17 mouse cellular contexts compared by ENCODE assay signal in genomic region chr5:66822500-66823205, GRCm38 (mm10).
A peak's percentile ranks its signal among the peaks of the same experiment; 100 is the strongest.
DNase-seq lines count a peak whose midpoint lies in the region; ATAC-seq lines count a peak whose summit lies in the region.
"Had no signal": no experiment of that assay in that cellular context is flagged by ENCODE, and none has a peak within 500 bp of the region (broad histone marks: within the 10 kb centered on the region; RNA-seq: fewer than 3 reads in every experiment).

No protein-coding gene starts in this region.

- DNase-seq in heart, adult 11 months = peak; percentile 54
- DNase-seq in heart, postnatal 4 days = no peak
- DNase-seq in hindbrain, embryonic 11.5 days (ENCODE audit: low spot score) = peak; percentile 36
- DNase-seq in midbrain, embryonic 11.5 days (ENCODE audit: low spot score, missing footprints) = peak; percentile 85
- DNase-seq in gastrocnemius, postnatal 10 days = no peak
- no peak for DNase-seq in lung, postnatal 10 days
- DNase-seq: adrenal gland, postnatal 10 days; B cell, adult 2 months; cerebellum, adult 2 months; kidney, postnatal 4 days; right cerebral cortex, postnatal 25 days; thymus, postnatal 36 days had no signal

- H3K9me3 ChIP-seq in hindbrain, embryonic 11.5 days (ENCODE audit: control insufficient read depth, low read length) = no peaks in the 10 kb centered on the region
- no peaks in the 10 kb centered on the region for H3K9me3 ChIP-seq in midbrain, embryonic 11.5 days (ENCODE audit: control insufficient read depth, low read length)
- no peaks in the 10 kb centered on the region for H3K9me3 ChIP-seq in neural tube, embryonic 14.5 days (ENCODE audit: control insufficient read depth, low read length)
- H3K9me3 ChIP-seq: heart, embryonic 12.5 days; intestine, embryonic 15.5 days; liver, embryonic 12.5 days; lung, embryonic 15.5 days had no signal

- no peaks in the 10 kb centered on the region for H3K36me3 ChIP-seq in hindbrain, embryonic 11.5 days (ENCODE audit: control insufficient read depth, insufficient read depth, low read length)
- no peaks in the 10 kb centered on the region for H3K36me3 ChIP-seq in midbrain, embryonic 11.5 days (ENCODE audit: control insufficient read depth, insufficient read depth, low read length)
- no peaks in the 10 kb centered on the region for H3K36me3 ChIP-seq in neural tube, embryonic 14.5 days (ENCODE audit: control insufficient read depth, insufficient read depth, low read length)
- H3K36me3 ChIP-seq: heart, embryonic 12.5 days; intestine, embryonic 15.5 days; liver, embryonic 12.5 days; lung, embryonic 15.5 days had no signal

- peak; percentile 67 for ATAC-seq in hindbrain, embryonic 11.5 days (ENCODE audit: low FRiP score)
- ATAC-seq in midbrain, embryonic 11.5 days (ENCODE audit: low FRiP score) = peak; percentile 89
- no peak for ATAC-seq in neural tube, embryonic 14.5 days (ENCODE audit: low read depth)
- ATAC-seq: intestine, embryonic 15.5 days; liver, embryonic 12.5 days had no signal

- no peaks in the 10 kb centered on the region for H3K27me3 ChIP-seq in hindbrain, embryonic 11.5 days (ENCODE audit: control insufficient read depth, insufficient read depth, low read length)
- no peaks in the 10 kb centered on the region for H3K27me3 ChIP-seq in midbrain, embryonic 11.5 days (ENCODE audit: control insufficient read depth, insufficient read depth, low read length)
- no peaks in the 10 kb centered on the region for H3K27me3 ChIP-seq in neural tube, embryonic 14.5 days (ENCODE audit: control insufficient read depth, insufficient read depth, low read length)
- H3K27me3 ChIP-seq: heart, embryonic 12.5 days; intestine, embryonic 15.5 days; liver, embryonic 12.5 days; lung, embryonic 15.5 days had no signal

- H3K4me1 ChIP-seq in hindbrain, embryonic 11.5 days (replicated peaks; ENCODE audit: control insufficient read depth, insufficient read depth, low read length) = 0 out of 2 replicates have a peak, but pooled peaks cover 3% of the 10 kb centered on the region
- peaks cover 9% of the 10 kb centered on the region; the same call in 1 of the 2 replicates for H3K4me1 ChIP-seq in midbrain, embryonic 11.5 days (ENCODE audit: control insufficient read depth, insufficient read depth, low read length)
- no peaks in the 10 kb centered on the region; the same call in 1 of the 2 replicates for H3K4me1 ChIP-seq in neural tube, embryonic 14.5 days (ENCODE audit: control insufficient read depth, insufficient read depth, low read length)
- H3K4me1 ChIP-seq: heart, embryonic 12.5 days; intestine, embryonic 15.5 days; liver, embryonic 12.5 days had no signal

- no peak overlapping the region for H3K4me2 ChIP-seq in hindbrain, embryonic 11.5 days (replicated peaks; ENCODE audit: low read depth, low read length)
- H3K4me2 ChIP-seq in midbrain, embryonic 11.5 days = no peak overlapping the region
- no peak overlapping the region for H3K4me2 ChIP-seq in neural tube, embryonic 14.5 days (ENCODE audit: low read depth, low read length)
- H3K4me2 ChIP-seq: heart, embryonic 12.5 days; intestine, embryonic 15.5 days; liver, embryonic 12.5 days; lung, embryonic 15.5 days had no signal

- peak overlapping the region; percentile 71 for H3K27ac ChIP-seq in hindbrain, embryonic 11.5 days (ENCODE audit: low read depth, low read length)
- peak overlapping the region; percentile 32 for H3K27ac ChIP-seq in midbrain, embryonic 11.5 days (ENCODE audit: low read depth, low read length)
- H3K27ac ChIP-seq in neural tube, embryonic 14.5 days (ENCODE audit: low read depth, low read length) = peak overlapping the region; percentile 39; the same call in 1 of the 2 replicates
- H3K27ac ChIP-seq: intestine, embryonic 15.5 days; liver, embryonic 12.5 days; lung, embryonic 15.5 days had no signal

- no peak overlapping the region for H3K9ac ChIP-seq in hindbrain, embryonic 11.5 days (ENCODE audit: low read depth, low read length)
- H3K9ac ChIP-seq in midbrain, embryonic 11.5 days (ENCODE audit: low read length) = no peak overlapping the region
- H3K9ac ChIP-seq in neural tube, embryonic 14.5 days (replicated peaks; ENCODE audit: low read depth, low read length) = no peak overlapping the region
- H3K9ac ChIP-seq: heart, embryonic 12.5 days; intestine, embryonic 15.5 days; liver, embryonic 12.5 days; lung, embryonic 15.5 days had no signal

- no peak overlapping the region for H3K4me3 ChIP-seq in hindbrain, embryonic 11.5 days (ENCODE audit: low read depth, low read length)
- H3K4me3 ChIP-seq in midbrain, embryonic 11.5 days (ENCODE audit: low read depth, low read length) = no peak overlapping the region
- no peak overlapping the region for H3K4me3 ChIP-seq in neural tube, embryonic 14.5 days (ENCODE audit: low read depth, low read length)
- H3K4me3 ChIP-seq: heart, embryonic 12.5 days; intestine, embryonic 15.5 days; liver, embryonic 12.5 days; lung, embryonic 15.5 days had no signal

- 74% methylated on average over 6 of the region's 6 CpGs for WGBS in hindbrain, embryonic 11.5 days
- WGBS in midbrain, embryonic 11.5 days = 61% methylated on average over 6 of the region's 6 CpGs
- WGBS in neural tube, embryonic 14.5 days = 58% methylated on average over 6 of the region's 6 CpGs

Comparison
In these comparisons a context has a peak if more than half of its experiments do, and no peak if none do; other contexts are left out.
1. DNase-seq: peak in heart, adult 11 months (single experiment), hindbrain, embryonic 11.5 days (single experiment) and midbrain, embryonic 11.5 days (single experiment); none in heart, postnatal 4 days (single experiment), gastrocnemius, postnatal 10 days (single experiment) and lung, postnatal 10 days (single experiment).
2. Peak in every context shown above with its lines, with median percentiles within 50 percentile points of each other: H3K27ac ChIP-seq.